Mouse (Mus musculus): ENCODE measurements at regions not wholly inside any gene's neighbourhood (a gene's known extent, or its start where the extent isn't known, plus 50 kb on each side); places are given as distances from the start of the nearest gene placed in this dataset.

DNA sequence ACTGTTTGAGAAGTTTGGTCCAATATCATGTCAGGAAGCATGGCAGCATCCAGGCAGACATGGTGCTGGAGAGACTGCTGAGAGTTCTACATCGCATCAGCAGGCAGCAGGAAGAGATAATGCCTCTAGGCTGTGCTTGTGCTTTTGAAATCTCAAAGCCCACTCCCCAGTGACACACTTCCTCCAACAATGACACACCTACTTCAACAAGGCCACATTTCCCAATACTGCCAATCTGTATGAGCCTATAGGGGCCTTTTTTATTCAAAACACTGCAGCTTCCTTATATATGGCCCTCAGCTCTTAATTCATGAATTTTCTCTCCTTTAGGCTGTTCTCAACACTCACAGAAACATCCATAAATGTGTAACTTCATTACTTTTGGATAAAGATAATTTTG, 97.4 kb upstream of the Inhba start:
- TF ChIP-seq CTCF (IDR thresholded peaks at IDR 0.05; ENCODE audit: low read depth, low read length) (no peak), POLR2A (IDR thresholded peaks at IDR 0.05; ENCODE audit: borderline replicate concordance, low read depth, low read length) (no peak)
